Mouse (Mus musculus): ENCODE measurements at regions not wholly inside any gene's neighbourhood (a gene's known extent, or its start where the extent isn't known, plus 50 kb on each side); places are given as distances from the start of the nearest gene placed in this dataset.

DNA sequence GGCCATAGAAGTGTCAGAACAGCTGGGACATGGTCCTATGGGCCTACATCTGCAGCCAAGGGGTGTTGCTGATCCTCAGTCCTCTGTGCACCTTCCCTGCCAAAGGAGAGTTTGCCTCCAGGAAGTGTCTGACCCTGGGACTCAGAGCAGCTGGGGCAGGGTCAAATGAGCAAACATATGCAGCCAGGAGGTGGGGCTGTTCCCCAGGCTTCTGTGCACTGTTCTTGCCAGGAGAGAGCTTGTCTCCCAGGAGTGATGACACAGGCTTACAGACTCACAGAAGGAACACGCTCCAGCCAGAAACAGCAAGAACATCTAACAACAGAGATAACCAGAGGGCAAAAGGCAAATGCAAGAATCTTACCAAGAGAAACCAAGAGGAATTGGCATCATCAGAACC, 137.9 kb upstream of the Tmem196 start:
- Histone ChIP-seq H3K79me2 (ENCODE audit: control insufficient read depth, insufficient read depth) (no peaks in the 10 kb centered on the region), H3ac (ENCODE audit: control insufficient read depth, insufficient read length) (no peak overlapping the region), H3K4me2 (ENCODE audit: low read depth) (no peak overlapping the region), H3K4me3 (no peak overlapping the region), H3K36me3 (ENCODE audit: control insufficient read depth, insufficient read depth) (no peaks in the 10 kb centered on the region), H3K27me3 (ENCODE audit: control insufficient read depth, insufficient read depth, insufficient read length) (no peaks in the 10 kb centered on the region)
- TF ChIP-seq MYOG (IDR thresholded peaks at IDR 0.05; ENCODE audit: control insufficient read depth in 1 of 3, insufficient read depth in 1 of 3, insufficient read length in 2 of 3, low read depth in 2 of 3) (no peak), E2F4 (IDR thresholded peaks at IDR 0.05; ENCODE audit: insufficient read depth) (no peak), TCF12 (IDR thresholded peaks at IDR 0.05; ENCODE audit: insufficient read depth, poor library complexity, severe bottlenecking) (no peak), MYOD1 (IDR thresholded peaks at IDR 0.05; ENCODE audit: control insufficient read depth in 1 of 3, insufficient read length in 2 of 3, low read depth in 2 of 3) (no peak), POLR2A (IDR thresholded peaks at IDR 0.05; ENCODE audit: insufficient read length, low read depth) (no peak), TCF3 (IDR thresholded peaks at IDR 0.05; ENCODE audit: insufficient read length, low read depth) (no peak), SRF (IDR thresholded peaks at IDR 0.05; ENCODE audit: control insufficient read depth, insufficient read length, low read depth) (no peak), REST (IDR thresholded peaks at IDR 0.05; ENCODE audit: insufficient read depth, insufficient read length) (no peak), USF1 (IDR thresholded peaks at IDR 0.05; ENCODE audit: low read depth) (no peak), CEBPB (IDR thresholded peaks at IDR 0.05; ENCODE audit: insufficient read depth, poor library complexity, severe bottlenecking) (no peak), MAX (IDR thresholded peaks at IDR 0.05; ENCODE audit: low read depth) (no peak), POLR2AphosphoS2 (IDR thresholded peaks at IDR 0.05; ENCODE audit: insufficient read length, low read depth) (no peak)

DNA sequence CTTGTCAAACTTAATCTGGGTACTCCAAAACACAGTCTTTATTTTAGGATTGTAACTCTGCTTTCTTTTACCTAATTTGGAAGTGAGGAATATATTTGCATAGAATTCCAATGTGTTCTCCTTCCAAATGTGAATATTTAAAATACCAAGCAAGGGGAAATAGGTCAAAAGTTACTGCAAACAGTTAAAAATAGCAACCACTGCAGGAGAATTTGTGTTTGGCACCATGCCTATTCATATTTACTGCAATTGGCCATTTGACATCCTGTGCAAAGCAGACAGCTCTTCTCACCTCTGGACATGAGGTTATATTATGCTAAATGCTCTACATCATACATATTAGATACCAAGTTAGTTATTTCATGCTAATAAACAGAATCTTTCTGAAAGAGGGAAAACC, 129.4 kb upstream of the Tmem196 start:
- Histone ChIP-seq H3K79me2 (ENCODE audit: control insufficient read depth, insufficient read depth) (no peaks in the 10 kb centered on the region), H3ac (ENCODE audit: control insufficient read depth, insufficient read length) (no peak overlapping the region), H3K27me3 (ENCODE audit: control insufficient read depth, insufficient read depth, insufficient read length) (no peaks in the 10 kb centered on the region), H3K36me3 (ENCODE audit: control insufficient read depth, insufficient read depth) (no peaks in the 10 kb centered on the region), H3K4me2 (ENCODE audit: low read depth) (no peak overlapping the region), H3K4me3 (no peak overlapping the region)
- TF ChIP-seq USF1 (IDR thresholded peaks at IDR 0.05; ENCODE audit: low read depth) = no peak
- no peak for TF ChIP-seq SRF (IDR thresholded peaks at IDR 0.05; ENCODE audit: control insufficient read depth, insufficient read length, low read depth)
- TF ChIP-seq CEBPB (IDR thresholded peaks at IDR 0.05; ENCODE audit: insufficient read depth, poor library complexity, severe bottlenecking) = no peak
- TF ChIP-seq MYOG (IDR thresholded peaks at IDR 0.05; ENCODE audit: control insufficient read depth in 1 of 3, insufficient read depth in 1 of 3, insufficient read length in 2 of 3, low read depth in 2 of 3) = no peak
- TF ChIP-seq REST (IDR thresholded peaks at IDR 0.05; ENCODE audit: insufficient read depth, insufficient read length) = no peak
- TF ChIP-seq TCF12 (IDR thresholded peaks at IDR 0.05; ENCODE audit: insufficient read depth, poor library complexity, severe bottlenecking) = no peak
- no peak for TF ChIP-seq E2F4 (IDR thresholded peaks at IDR 0.05; ENCODE audit: insufficient read depth)
- TF ChIP-seq MAX (IDR thresholded peaks at IDR 0.05; ENCODE audit: low read depth) = no peak

DNA sequence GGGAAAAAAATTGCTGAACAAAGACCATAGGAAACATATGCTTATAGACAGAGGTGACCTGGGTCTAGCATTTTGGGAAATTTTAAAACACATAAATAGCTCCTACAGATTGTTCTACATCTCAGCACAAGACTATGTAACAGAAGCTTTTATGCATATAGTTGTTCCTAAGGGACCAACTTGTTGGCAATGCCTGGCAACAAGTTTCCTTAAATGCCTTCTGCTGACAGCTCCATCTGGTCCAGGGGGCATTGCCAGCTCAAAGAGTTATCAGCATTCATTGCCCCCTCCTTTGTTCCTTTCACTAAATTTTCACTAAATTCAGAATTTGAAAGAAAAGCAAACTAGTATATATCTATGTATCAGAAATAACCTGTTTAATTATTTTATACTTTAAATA, 106.5 kb upstream of the Tmem196 start:
- Histone ChIP-seq H3K4me3 (no peak overlapping the region), H3K4me2 (ENCODE audit: low read depth) (no peak overlapping the region), H3ac (ENCODE audit: control insufficient read depth, insufficient read length) (no peak overlapping the region), H3K27me3 (ENCODE audit: control insufficient read depth, insufficient read depth, insufficient read length) (no peaks in the 10 kb centered on the region), H3K36me3 (ENCODE audit: control insufficient read depth, insufficient read depth) (no peaks in the 10 kb centered on the region), H3K79me2 (ENCODE audit: control insufficient read depth, insufficient read depth) (no peaks in the 10 kb centered on the region)
- TF ChIP-seq MAX (IDR thresholded peaks at IDR 0.05; ENCODE audit: low read depth) (no peak), POLR2AphosphoS2 (IDR thresholded peaks at IDR 0.05; ENCODE audit: insufficient read length, low read depth) (no peak), CEBPB (IDR thresholded peaks at IDR 0.05; ENCODE audit: insufficient read depth, poor library complexity, severe bottlenecking) (no peak), MYOD1 (IDR thresholded peaks at IDR 0.05; ENCODE audit: control insufficient read depth in 1 of 3, insufficient read length in 2 of 3, low read depth in 2 of 3) (no peak), REST (IDR thresholded peaks at IDR 0.05; ENCODE audit: insufficient read depth, insufficient read length) (no peak), TCF3 (IDR thresholded peaks at IDR 0.05; ENCODE audit: insufficient read length, low read depth) (no peak), USF1 (IDR thresholded peaks at IDR 0.05; ENCODE audit: low read depth) (no peak), POLR2A (IDR thresholded peaks at IDR 0.05; ENCODE audit: insufficient read length, low read depth) (no peak)

DNA sequence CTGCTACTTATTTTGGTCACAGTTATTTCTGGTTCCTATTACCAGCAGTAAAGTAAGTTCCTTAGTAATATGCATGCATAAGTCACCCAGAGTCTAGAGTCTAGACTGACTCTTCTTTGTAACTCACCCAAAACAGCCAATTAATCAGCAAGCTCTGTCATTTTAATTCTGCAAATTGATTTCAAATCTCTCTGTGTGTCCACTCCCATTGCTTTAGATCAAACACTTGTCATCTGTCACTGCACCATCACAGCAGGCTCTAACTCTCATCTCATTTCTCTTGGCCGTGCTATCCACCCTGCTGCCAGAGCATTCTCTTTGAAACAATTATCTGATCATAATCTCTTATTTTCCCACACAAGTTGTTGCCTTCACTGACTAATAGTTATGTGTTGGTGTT, 63.9 kb upstream of the Tmem196 start:
- H3K4me2 ChIP-seq (ENCODE audit: low read depth) = no peak overlapping the region
- no peak overlapping the region for H3K4me3 ChIP-seq
- H3K27me3 ChIP-seq (ENCODE audit: control insufficient read depth, insufficient read depth, insufficient read length) = no peaks in the 10 kb centered on the region
- no peaks in the 10 kb centered on the region for H3K79me2 ChIP-seq (ENCODE audit: control insufficient read depth, insufficient read depth)
- H3K36me3 ChIP-seq (ENCODE audit: control insufficient read depth, insufficient read depth) = no peaks in the 10 kb centered on the region
- H3ac ChIP-seq (ENCODE audit: control insufficient read depth, insufficient read length) = no peak overlapping the region
- no peak for TF ChIP-seq POLR2A (IDR thresholded peaks at IDR 0.05; ENCODE audit: insufficient read length, low read depth)
- TF ChIP-seq MAX (IDR thresholded peaks at IDR 0.05; ENCODE audit: low read depth) = no peak
- TF ChIP-seq MYOD1 (IDR thresholded peaks at IDR 0.05; ENCODE audit: control insufficient read depth in 1 of 3, insufficient read length in 2 of 3, low read depth in 2 of 3) = no peak
- TF ChIP-seq SRF (IDR thresholded peaks at IDR 0.05; ENCODE audit: control insufficient read depth, insufficient read length, low read depth) = no peak
- TF ChIP-seq TCF3 (IDR thresholded peaks at IDR 0.05; ENCODE audit: insufficient read length, low read depth) = no peak
- TF ChIP-seq REST (IDR thresholded peaks at IDR 0.05; ENCODE audit: insufficient read depth, insufficient read length) = no peak
- no peak for TF ChIP-seq TCF12 (IDR thresholded peaks at IDR 0.05; ENCODE audit: insufficient read depth, poor library complexity, severe bottlenecking)
- no peak for TF ChIP-seq E2F4 (IDR thresholded peaks at IDR 0.05; ENCODE audit: insufficient read depth)
- no peak for TF ChIP-seq USF1 (IDR thresholded peaks at IDR 0.05; ENCODE audit: low read depth)
- TF ChIP-seq CEBPB (IDR thresholded peaks at IDR 0.05; ENCODE audit: insufficient read depth, poor library complexity, severe bottlenecking) = no peak
- no peak for TF ChIP-seq POLR2AphosphoS2 (IDR thresholded peaks at IDR 0.05; ENCODE audit: insufficient read length, low read depth)
- TF ChIP-seq MYOG (IDR thresholded peaks at IDR 0.05; ENCODE audit: control insufficient read depth in 1 of 3, insufficient read depth in 1 of 3, insufficient read length in 2 of 3, low read depth in 2 of 3) = no peak

DNA sequence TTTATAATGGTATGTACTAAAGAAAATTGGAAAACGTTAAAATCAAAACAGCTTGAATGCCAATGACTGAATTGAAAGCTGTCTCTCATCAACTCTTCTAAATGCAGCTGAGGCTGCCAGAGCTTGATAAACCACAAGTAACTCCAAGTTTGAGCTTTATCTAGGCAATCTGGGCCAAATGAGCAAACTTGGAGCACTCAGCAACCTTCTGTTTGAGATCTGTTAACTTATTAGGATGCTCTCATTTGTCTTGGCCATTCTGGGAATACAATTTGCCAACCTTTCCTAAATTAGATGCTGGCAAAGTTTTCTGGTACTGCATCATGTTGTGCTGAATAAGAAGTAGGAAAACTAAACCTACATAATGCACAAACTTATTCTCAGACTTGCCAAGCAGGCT, 55.6 kb upstream of the Tmem196 start:
- TF ChIP-seq TCF3 (IDR thresholded peaks at IDR 0.05; ENCODE audit: insufficient read length, low read depth) = no peak
- no peak for TF ChIP-seq E2F4 (IDR thresholded peaks at IDR 0.05; ENCODE audit: insufficient read depth)
- H3ac ChIP-seq (ENCODE audit: control insufficient read depth, insufficient read length) = no peak overlapping the region
- H3K4me3 ChIP-seq = no peak overlapping the region
- H3K4me2 ChIP-seq (ENCODE audit: low read depth) = no peak overlapping the region
- no peaks in the 10 kb centered on the region for H3K36me3 ChIP-seq (ENCODE audit: control insufficient read depth, insufficient read depth)
- no peaks in the 10 kb centered on the region for H3K27me3 ChIP-seq (ENCODE audit: control insufficient read depth, insufficient read depth, insufficient read length)
- H3K79me2 ChIP-seq (ENCODE audit: control insufficient read depth, insufficient read depth) = no peaks in the 10 kb centered on the region

All from myocyte (in vitro differentiated cells).